Mouse (Mus musculus) liver, embryonic 12.5 days (tissue): ENCODE data around the gene Ppm1d. TPM values are rescaled to one million over a fixed set of nuclear protein-coding genes. Genes with fewer than 3 reads are reported as not detected.

Experiments used
- ATAC-seq: fragments of 200-750 bp; cut with Nextera tagmentation; 2 replicates; pipeline ENCODE4 v1.8.0; 2017; ENCODE audit warnings: moderate number of reproducible peaks, mild to moderate bottlenecking, moderate library complexity
- H3K27ac ChIP-seq: fragments of 300-500 bp; sonication (generic); 2 replicates; pipeline ENCODE4 v1.5.1; 2016; ENCODE audit warnings: mild to moderate bottlenecking
- H3K27me3 ChIP-seq: fragments of 300-500 bp; sonication (generic); replicated peaks from 2 replicates; pipeline ENCODE4 v1.6.1; 2016; ENCODE audit warnings: mild to moderate bottlenecking, moderate library complexity
- H3K36me3 ChIP-seq: fragments of 300-500 bp; sonication (generic); 2 replicates; pipeline ENCODE4 v1.6.1; 2016; ENCODE audit warnings: mild to moderate bottlenecking, moderate library complexity
- H3K4me1 ChIP-seq: fragments of 300-500 bp; sonication (generic); 2 replicates; pipeline ENCODE4 v1.6.1; 2016
- H3K4me2 ChIP-seq: fragments of 300-500 bp; sonication (generic); 2 replicates; pipeline ENCODE4 v1.6.1; 2016; ENCODE audit warnings: mild to moderate bottlenecking, moderate library complexity
- H3K4me3 ChIP-seq: fragments of 300-500 bp; sonication (generic); 2 replicates; pipeline ENCODE4 v1.5.1; 2016; ENCODE audit warnings: mild to moderate bottlenecking, moderate library complexity
- H3K9ac ChIP-seq: fragments of 300-500 bp; sonication (generic); 2 replicates; pipeline ENCODE4 v1.6.1; 2016; ENCODE audit warnings: mild to moderate bottlenecking, moderate library complexity
- H3K9me3 ChIP-seq: fragments of 300-500 bp; sonication (generic); replicated peaks from 2 replicates; pipeline ENCODE4 v1.6.1; 2016; ENCODE audit warnings: mild to moderate bottlenecking, moderate library complexity
- WGBS: fragments of 180-500 bp; shearing (Covaris S2); methylation state at CpG from one replicate; pipeline ENCODE4 v1.1.7; 2016; ENCODE audit not compliant: insufficient replicate concordance; 5-methylcytosine and 5-hydroxymethylcytosine counted together
- polyA plus RNA-seq: library from polyadenylated mRNA; unstranded; fragments of >200 nt; fragmentation: Nextera tagmentation; extraction: Ambion mirVana; gene quantifications from 2 replicates; pipeline ENCODE4 v1.2.1, GENCODE M21; 2016

Ppm1d gene
- 25.9 and 26.1 TPM in 2 replicates for polyA plus RNA-seq

DNA sequence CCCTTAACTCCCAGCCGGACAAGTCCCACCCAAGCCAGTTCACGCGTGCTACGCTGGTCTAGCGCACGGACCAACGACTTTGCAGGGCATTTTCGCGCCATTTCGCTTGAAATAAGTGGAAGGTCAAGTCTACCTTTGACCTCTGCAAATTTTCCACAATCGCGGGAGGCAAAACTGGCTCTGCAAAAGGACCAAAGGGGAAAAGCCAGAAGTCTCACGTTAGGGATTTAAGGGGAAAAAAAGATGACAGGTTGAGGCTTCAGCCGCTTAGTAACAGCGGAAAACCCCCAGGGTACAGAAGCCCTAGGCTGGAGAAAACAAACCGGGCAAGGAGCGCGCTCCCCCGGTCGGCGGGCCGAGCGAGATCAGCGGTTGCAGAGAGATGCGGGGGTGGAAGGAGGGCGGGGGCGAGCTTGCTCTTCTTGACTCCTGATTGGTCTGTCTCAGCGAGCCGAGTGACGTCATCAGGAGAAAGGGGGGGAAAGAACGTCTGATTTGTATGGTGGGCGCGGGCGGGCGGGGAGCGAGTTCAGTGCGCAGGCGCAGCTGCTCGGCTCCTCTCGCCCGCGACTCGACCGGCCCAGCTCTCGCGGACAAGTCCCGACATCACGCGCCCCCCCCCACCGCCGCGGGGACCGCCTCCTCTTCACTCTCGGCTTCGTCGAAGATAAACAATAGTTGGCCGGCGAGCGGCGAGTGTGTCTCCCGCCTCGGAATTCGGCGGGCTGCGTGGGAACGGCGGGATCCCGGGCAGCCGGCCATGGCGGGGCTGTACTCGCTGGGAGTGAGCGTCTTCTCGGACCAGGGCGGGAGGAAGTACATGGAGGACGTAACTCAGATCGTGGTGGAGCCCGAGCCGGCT lies at the start of gene Ppm1d:
Gene Ppm1d, plus strand, starts transcription at position 532 of the 862 bp plus-strand sequence.
- WGBS, result under 1% methylated on average over 74 of the region's 78 CpGs
- Histone ChIP-seq H3K27me3 (no peaks in the 10 kb centered on the region), H3K4me3 (peak within 1 kb of the TSS; percentile 96), H3K4me1 (peaks cover 32% of the 10 kb centered on the region), H3K36me3 (peaks cover 24% of the 10 kb centered on the region), H3K9ac (peak within 1 kb of the TSS; percentile 98), H3K27ac (peak within 1 kb of the TSS; percentile 97), H3K4me2 (peak within 1 kb of the TSS; percentile 85), H3K9me3 (no peaks in the 10 kb centered on the region)
- peak; percentile 91 for ATAC-seq

DNA sequence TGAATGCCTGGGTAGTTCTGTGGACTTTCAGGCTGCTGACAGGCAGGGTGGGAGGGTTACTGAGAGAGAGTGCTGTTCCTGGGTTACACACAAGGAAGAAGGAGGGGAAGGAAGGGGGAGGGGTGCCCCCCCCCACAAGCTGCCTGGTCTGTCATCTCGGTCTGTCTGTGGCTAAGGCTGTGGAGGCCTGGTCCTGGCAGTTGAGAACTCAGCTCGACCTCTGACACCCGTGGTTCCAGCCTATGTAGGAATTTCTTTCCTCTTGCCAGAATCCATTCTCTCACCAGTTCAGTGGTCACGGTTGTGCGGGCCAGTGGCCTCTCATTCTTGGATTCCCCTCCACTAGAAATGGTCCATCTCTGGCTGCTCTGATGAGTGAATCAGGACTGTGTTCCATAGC lies 46.4 kb upstream of the Ppm1d start:
- H3K4me1 ChIP-seq, result 0 out of 2 replicates have a peak, but pooled peaks cover 4% of the 10 kb centered on the region
- no peaks in the 10 kb centered on the region for H3K27me3 ChIP-seq
- H3K4me3 ChIP-seq, result no peak overlapping the region
- H3K9ac ChIP-seq, result no peak overlapping the region
- H3K9me3 ChIP-seq, result no peaks in the 10 kb centered on the region
- 41% methylated on average over 5 of the region's 5 CpGs for WGBS
- H3K27ac ChIP-seq, result no peak overlapping the region
- H3K36me3 ChIP-seq, result no peaks in the 10 kb centered on the region
- H3K4me2 ChIP-seq, result no peak overlapping the region
- no peak for ATAC-seq

DNA sequence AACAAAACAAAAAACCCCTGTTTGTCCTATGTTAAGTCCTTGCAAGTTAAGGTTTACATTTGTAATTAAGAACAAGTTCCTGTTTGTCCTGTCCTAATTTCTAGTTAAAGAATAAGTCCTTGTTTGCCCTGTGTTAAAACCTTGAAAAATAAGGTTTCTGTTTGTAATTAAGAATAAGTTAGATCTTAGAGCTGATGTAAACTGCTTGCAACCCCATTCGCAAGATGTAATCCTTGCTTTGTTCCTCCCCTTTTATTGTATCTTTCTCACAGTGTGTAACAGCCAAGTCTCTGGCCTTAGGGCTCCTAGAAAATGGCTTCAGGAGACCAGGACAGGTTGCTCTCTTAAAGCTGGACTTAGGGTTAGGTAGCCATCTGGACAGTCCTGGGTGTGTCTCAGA lies 43.7 kb upstream of the Ppm1d start:
- H3K27ac ChIP-seq, result no peak overlapping the region
- H3K9me3 ChIP-seq, result no peaks in the 10 kb centered on the region
- H3K4me3 ChIP-seq, result no peak overlapping the region
- H3K9ac ChIP-seq, result no peak overlapping the region
- no peak overlapping the region for H3K4me2 ChIP-seq
- WGBS, result 84% methylated on average over 1 of the region's 1 CpGs
- no peaks in the 10 kb centered on the region for H3K27me3 ChIP-seq
- 0 out of 2 replicates have a peak, but pooled peaks cover 4% of the 10 kb centered on the region for H3K4me1 ChIP-seq
- H3K36me3 ChIP-seq, result no peaks in the 10 kb centered on the region
- ATAC-seq, result no peak

DNA sequence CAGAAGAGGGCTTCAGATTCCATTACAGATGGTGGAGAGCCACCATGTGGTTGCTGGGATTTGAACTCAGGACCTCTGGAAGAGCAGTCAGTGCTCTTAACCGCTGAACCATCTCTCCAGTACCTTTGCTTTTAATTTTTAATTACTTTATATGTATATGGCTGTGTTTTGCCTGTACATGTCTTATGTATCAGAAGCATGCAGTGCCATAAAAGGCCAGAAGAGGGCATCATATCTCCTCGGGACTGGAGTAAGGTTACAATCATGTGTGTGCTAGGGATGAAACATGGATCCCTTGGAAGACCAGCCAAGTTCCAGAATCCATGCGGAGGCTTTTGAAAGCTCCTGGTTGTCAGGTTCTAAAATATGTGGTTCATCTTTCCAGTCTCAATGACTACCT lies 40.4 kb upstream of the Ppm1d start:
- Histone ChIP-seq H3K9me3 (0 out of 2 replicates have a peak, but pooled peaks cover 6% of the 10 kb centered on the region), H3K27ac (no peak overlapping the region), H3K4me3 (no peak overlapping the region), H3K4me1 (no peaks in the 10 kb centered on the region), H3K36me3 (no peaks in the 10 kb centered on the region), H3K4me2 (no peak overlapping the region), H3K9ac (no peak overlapping the region), H3K27me3 (0 out of 2 replicates have a peak, but pooled peaks cover 4% of the 10 kb centered on the region)
- WGBS, result 36% methylated on average over 3 of the region's 3 CpGs
- no peak for ATAC-seq

DNA sequence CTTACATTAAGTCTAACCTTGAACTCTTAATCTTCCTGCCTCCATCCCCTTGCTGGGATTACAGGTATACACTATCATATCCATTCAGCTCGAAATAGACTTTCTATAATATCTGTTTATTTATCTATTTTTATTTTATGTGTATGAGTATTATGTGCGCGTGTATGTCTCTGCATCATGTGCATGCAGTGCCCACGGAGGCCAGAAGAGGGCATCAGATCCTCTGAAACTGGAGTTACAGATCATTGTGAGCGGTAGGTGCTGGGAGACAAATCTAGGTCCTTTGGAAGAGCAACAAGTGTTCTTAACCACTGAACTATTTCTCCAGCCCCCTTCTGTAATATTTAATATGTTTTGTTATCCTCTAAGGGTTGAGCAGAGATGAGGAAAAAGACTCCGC lies 37.7 kb upstream of the Ppm1d start:
- H3K27ac ChIP-seq, result no peak overlapping the region
- H3K4me1 ChIP-seq, result no peaks in the 10 kb centered on the region
- H3K4me2 ChIP-seq, result no peak overlapping the region
- peaks cover 9% of the 10 kb centered on the region; the same call in 1 of the 2 replicates for H3K27me3 ChIP-seq
- no peaks in the 10 kb centered on the region for H3K36me3 ChIP-seq
- WGBS, result 51% methylated on average over 6 of the region's 6 CpGs
- H3K4me3 ChIP-seq, result no peak overlapping the region
- 0 out of 2 replicates have a peak, but pooled peaks cover 6% of the 10 kb centered on the region for H3K9me3 ChIP-seq
- H3K9ac ChIP-seq, result no peak overlapping the region
- no peak for ATAC-seq

DNA sequence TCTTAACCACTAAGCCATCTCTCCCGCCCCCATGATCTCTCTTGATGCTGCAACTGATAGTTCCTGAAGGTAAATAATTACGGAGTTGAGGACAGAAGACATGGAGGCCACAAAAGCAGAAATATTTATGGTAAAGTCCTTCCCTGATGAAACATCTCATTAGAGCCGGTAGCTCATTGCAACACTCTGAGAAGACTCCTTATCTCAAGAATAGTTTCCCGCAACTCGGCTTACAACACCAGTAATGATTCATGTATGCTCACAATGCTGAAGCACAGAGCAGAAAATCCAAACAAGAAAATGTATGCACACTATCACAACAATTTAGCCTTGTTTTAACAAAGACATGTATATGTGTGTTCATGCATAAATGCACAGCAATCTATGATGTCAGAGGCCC lies 35.9 kb upstream of the Ppm1d start:
- Histone ChIP-seq H3K4me3 (no peak overlapping the region), H3K27ac (no peak overlapping the region), H3K9me3 (0 out of 2 replicates have a peak, but pooled peaks cover 6% of the 10 kb centered on the region), H3K4me2 (no peak overlapping the region), H3K36me3 (no peaks in the 10 kb centered on the region), H3K4me1 (no peaks in the 10 kb centered on the region), H3K9ac (no peak overlapping the region), H3K27me3 (peaks cover 19% of the 10 kb centered on the region; the same call in 1 of the 2 replicates)
- 65% methylated on average over 5 of the region's 5 CpGs for WGBS
- ATAC-seq, result no peak

DNA sequence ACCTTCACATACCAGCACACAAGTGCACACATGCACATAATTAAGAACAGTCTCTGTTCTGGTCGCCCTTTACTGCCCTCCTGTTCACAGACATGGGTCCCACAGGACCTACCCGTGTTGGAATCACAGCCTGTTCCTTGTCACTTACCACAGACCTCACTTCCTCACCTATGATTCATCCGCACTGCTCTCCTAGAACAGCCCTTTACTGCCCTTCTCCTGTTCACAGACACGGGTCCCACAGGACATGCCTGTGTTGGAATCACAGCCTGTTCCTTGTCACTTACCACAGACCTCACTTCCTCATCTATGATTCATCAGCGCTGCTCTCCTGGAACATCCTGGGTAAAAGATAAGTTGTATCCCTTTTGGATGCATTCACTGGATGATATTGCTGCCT lies 33.4 kb upstream of the Ppm1d start:
- Histone ChIP-seq H3K27ac (no peak overlapping the region), H3K9ac (no peak overlapping the region), H3K9me3 (0 out of 2 replicates have a peak, but pooled peaks cover 6% of the 10 kb centered on the region), H3K4me3 (no peak overlapping the region), H3K36me3 (no peaks in the 10 kb centered on the region), H3K27me3 (peaks cover 34% of the 10 kb centered on the region; the same call in 1 of the 2 replicates), H3K4me1 (no peaks in the 10 kb centered on the region), H3K4me2 (no peak overlapping the region)
- 42% methylated on average over 5 of the region's 5 CpGs for WGBS
- no peak for ATAC-seq

DNA sequence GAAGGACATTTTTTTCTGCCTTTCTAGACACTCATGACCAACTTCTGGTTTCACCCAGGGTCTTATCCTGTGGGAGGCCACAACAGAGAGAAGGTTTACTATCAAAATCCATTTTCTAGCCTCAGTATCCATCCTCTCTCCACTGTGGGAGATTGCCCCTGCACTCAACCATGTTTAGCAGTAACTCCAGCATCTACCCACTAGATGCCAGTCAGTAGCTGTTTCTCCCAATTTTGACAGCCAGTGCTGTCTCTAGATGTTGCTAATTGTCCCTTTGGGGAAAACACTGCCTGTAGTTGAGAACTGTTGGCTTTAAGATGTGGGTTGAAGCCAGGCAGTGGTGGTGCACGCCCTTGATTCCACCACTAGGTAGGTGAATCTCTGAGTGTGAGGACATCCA lies 32.9 kb upstream of the Ppm1d start:
- H3K4me2 ChIP-seq, result no peak overlapping the region
- WGBS, result 66% methylated on average over 1 of the region's 1 CpGs
- H3K4me1 ChIP-seq, result no peaks in the 10 kb centered on the region
- no peaks in the 10 kb centered on the region for H3K36me3 ChIP-seq
- no peak overlapping the region for H3K27ac ChIP-seq
- no peak overlapping the region for H3K9ac ChIP-seq
- H3K27me3 ChIP-seq, result peaks cover 34% of the 10 kb centered on the region; the same call in 1 of the 2 replicates
- no peak overlapping the region for H3K4me3 ChIP-seq
- 0 out of 2 replicates have a peak, but pooled peaks cover 6% of the 10 kb centered on the region for H3K9me3 ChIP-seq
- no peak for ATAC-seq

DNA sequence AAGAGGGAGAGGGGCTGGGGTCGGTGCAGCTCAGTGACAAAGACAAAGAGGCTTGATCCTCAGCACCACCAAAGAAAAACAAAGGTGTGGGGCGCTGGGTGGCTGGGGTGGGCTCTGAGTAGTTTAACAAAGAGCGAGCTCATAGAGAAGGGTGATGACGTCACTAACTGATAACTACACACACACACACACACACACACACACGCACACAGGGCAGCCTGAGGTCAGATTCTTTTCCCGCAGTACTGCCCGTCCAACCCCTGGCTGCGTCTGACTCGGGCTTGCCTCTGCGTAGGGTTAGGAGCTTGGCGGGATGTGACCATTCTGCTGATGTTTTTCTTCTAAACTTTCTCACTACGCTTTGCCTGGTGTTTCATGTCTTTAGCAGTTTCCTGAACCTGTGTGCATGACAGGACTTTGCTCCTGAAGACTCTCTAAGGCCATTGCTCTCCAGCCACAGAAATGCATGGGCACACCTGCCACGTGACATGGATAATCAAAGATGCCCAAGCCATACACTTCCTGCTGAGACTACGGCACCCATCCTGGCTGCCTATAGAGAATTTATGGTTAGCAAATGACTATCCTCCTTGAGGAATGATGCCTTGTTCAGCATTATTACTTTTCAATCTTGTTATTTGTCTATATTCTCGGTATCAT lies 29.7 kb upstream of the Ppm1d start:
- Histone ChIP-seq H3K36me3 (no peaks in the 10 kb centered on the region), H3K9me3 (no peaks in the 10 kb centered on the region), H3K27ac (no peak overlapping the region), H3K4me1 (no peaks in the 10 kb centered on the region), H3K9ac (no peak overlapping the region), H3K4me2 (no peak overlapping the region), H3K4me3 (no peak overlapping the region), H3K27me3 (peaks cover 35% of the 10 kb centered on the region; the same call in 1 of the 2 replicates)
- no peak for ATAC-seq
- WGBS, result 71% methylated on average over 15 of the region's 15 CpGs

DNA sequence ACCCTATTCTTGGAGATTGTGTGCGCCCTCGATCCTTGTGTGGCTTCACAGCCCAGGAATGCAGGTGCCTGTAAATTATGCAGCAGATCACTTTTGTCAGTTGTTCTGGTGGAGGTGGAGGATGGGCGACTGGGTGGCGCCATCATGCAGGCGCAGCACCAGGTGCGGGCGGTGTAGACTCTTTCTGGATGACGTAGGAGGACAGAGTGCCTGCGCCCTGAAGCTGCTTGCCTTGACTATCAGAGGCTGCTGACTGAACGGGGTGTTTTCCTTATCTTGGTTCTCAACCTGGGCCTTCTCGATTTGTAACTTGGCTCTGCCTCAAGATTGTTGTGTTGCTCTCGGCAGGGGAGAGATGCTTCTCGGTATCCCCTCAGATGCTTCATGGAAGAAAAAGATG lies 13.1 kb upstream of the Ppm1d start:
- Histone ChIP-seq H3K36me3 (no peaks in the 10 kb centered on the region), H3K9ac (no peak overlapping the region), H3K4me1 (peaks cover 29% of the 10 kb centered on the region), H3K4me3 (no peak overlapping the region), H3K4me2 (peak overlapping the region; percentile 42), H3K27me3 (no peaks in the 10 kb centered on the region), H3K9me3 (peaks cover 3% of the 10 kb centered on the region; the same call in 1 of the 2 replicates), H3K27ac (peak overlapping the region; percentile 80)
- peak; percentile 98 for ATAC-seq
- 42% methylated on average over 13 of the region's 13 CpGs for WGBS

DNA sequence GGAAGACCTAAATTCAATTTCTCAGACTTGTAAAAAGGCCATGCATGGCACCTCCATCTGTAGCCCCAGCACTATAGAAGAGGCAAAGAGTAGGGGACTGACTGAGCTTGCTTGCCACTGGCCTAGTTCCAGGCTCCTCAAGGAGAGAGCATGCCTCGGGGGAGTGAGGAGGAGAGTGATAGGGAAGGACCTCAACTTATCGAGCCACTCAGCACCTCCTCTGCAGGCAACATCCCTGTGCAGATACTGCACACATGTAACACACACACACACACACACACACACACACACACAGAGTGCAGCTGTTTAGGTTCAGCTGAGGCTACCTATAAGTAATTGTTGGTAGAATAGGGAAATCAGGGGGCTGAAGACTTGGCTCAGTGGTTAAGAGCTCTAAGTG lies 11.2 kb upstream of the Ppm1d start:
- Histone ChIP-seq H3K9ac (no peak overlapping the region), H3K36me3 (no peaks in the 10 kb centered on the region), H3K27me3 (no peaks in the 10 kb centered on the region), H3K4me2 (no peak overlapping the region), H3K9me3 (no peaks in the 10 kb centered on the region), H3K4me3 (no peak overlapping the region), H3K27ac (0 out of 2 replicates have a peak overlapping the region, but pooled peaks have one; percentile 17), H3K4me1 (peaks cover 40% of the 10 kb centered on the region)
- WGBS, result 45% methylated on average over 2 of the region's 2 CpGs
- peak; percentile 65 for ATAC-seq

DNA sequence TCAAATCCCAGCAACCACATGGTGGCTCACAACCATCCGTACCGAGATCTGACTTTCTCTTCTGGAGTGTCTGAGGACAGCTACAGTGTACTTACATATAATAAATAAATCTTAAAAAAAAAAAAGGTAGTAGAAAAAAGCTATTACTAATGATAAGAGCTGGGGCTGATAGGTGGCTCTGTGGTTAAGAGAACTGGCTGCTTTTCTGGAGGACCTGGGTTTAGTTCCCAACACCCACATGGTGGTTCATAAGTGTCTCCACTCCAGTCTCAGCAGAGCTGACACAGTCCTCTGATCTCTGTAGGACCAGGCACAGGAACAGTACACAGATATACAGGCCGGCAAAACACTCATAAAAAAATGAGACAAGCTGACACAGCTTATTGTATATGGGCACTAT lies 9.9 kb upstream of the Ppm1d start:
- WGBS, result 77% methylated on average over 3 of the region's 3 CpGs

More for the DNA sequence above, 9.9 kb upstream of the Ppm1d start:
- H3K36me3 ChIP-seq, result no peaks in the 10 kb centered on the region
- H3K27me3 ChIP-seq, result no peaks in the 10 kb centered on the region
- H3K4me2 ChIP-seq, result no peak overlapping the region
- H3K4me3 ChIP-seq, result no peak overlapping the region
- peaks cover 41% of the 10 kb centered on the region for H3K4me1 ChIP-seq
- no peaks in the 10 kb centered on the region for H3K9me3 ChIP-seq
- no peak overlapping the region for H3K27ac ChIP-seq
- ATAC-seq, result no peak
- H3K9ac ChIP-seq, result no peak overlapping the region
